Mouse (Mus musculus) spleen, postnatal 0 days (tissue): ENCODE measurements around the gene Mup10. TPM values are rescaled to one million over a fixed set of nuclear protein-coding genes. Genes with fewer than 3 reads are reported as not detected.

ENCODE experiments used
- polyA plus RNA-seq: library from polyadenylated mRNA; unstranded; fragments of >200 nt; fragmentation: Nextera tagmentation; extraction: Ambion mirVana; gene quantifications from 2 replicates; pipeline ENCODE4 v1.2.1, GENCODE M21; 2015

Gene Mup10
- not detected in 2 replicates for polyA plus RNA-seq

GRCm38 (mm10) chr4:60582099-60582498 lies at the start of gene Mup10:
Gene Mup10, minus strand, starts transcription at chr4:60582199.

Other genes with a start within 250 kb of the Mup10 start
- gene Mup9, start 160.2 kb downstream of the Mup10 start, polyA plus RNA-seq, result not detected in 2 replicates
- not detected in 2 replicates for gene Mup1, start 80.2 kb downstream of the Mup10 start, polyA plus RNA-seq
- not detected in 2 replicates for gene Mup11, start 80.2 kb upstream of the Mup10 start, polyA plus RNA-seq
- not detected in 2 replicates for gene Mup12, start 159.1 kb upstream of the Mup10 start, polyA plus RNA-seq
- gene Mup22, start 239.3 kb upstream of the Mup10 start, polyA plus RNA-seq, result not detected in 2 replicates